Mouse (Mus musculus) adrenal gland, adult 2 months (tissue): ENCODE measurements at regions not wholly inside any gene's neighbourhood (a gene's known extent, or its start where the extent isn't known, plus 50 kb on each side); places are given as distances from the start of the nearest gene placed in this dataset.
A peak's percentile ranks its signal among the peaks of the same experiment; 100 is the strongest.
"Not testable (repeated sequence)": the region's sequence is repeated elsewhere in the genome, so short reads cannot be mapped to it uniquely, and the experiment has no call there.

Experiments
- DNase-seq: peaks from one replicate; pipeline ENCODE4 v3.0.0; 2021

DNA sequence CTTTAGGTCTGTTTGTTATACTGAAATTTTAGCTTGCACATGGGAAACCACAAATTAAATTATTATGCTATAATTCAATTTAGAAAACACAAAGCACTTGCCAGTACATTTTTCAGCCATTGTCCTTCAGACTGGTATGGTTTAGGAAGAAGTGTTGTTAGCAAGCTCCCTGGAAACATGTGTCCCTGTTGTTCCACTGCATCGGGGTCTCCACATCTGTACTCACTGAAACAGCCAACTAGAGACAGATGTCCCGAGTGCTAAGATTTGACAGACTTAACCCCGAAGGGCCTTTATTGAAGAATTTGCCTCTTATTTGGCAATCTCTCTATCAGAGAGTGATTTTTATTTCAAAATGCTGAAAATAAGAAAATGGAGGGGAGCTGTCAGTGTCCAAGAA, 362.6 kb downstream of the Rfpl4b start:
- DNase-seq = no peak

GRCm38 (mm10) chr10:38458424-38458823, 363.2 kb downstream of the Rfpl4b start:
- no peak for DNase-seq

DNA sequence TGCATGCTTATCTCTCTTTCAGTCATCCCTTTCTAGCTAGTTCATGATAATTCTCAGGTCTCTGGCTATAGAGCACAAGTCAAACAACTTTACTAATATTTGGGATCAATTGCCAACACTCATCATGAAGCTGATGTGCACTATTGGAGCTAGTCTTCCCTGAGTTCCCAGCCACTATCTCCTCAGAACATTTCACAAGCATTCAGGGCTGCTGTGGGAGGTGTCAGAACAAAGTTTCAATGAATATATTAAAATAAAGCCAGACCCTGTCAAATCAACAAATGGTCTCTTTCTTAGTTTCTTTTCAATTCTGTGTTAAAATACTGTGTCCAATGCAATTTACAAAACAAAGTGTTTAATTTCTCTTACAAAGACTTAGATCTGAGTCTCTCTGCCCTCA, 364.8 kb downstream of the Rfpl4b start:
- DNase-seq = no peak

DNA sequence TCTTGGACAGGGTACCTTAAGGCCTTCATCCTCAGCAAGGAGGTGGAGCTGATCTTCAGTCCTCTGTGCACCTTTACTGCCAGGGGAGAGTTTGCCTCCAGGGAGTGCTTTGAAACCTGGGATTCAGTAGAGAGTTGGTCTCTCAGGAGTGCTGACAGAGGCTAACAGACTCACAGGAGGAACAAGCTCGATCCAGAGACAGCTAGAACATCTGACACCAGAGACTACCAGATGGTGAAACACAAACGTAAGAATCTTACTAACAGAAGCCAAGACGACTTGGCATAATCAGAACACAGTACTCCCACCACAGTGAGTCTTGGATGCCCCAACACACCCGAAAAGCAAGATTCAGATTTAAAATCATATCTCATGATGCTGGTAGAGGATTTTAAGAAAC, 372.3 kb downstream of the Rfpl4b start:
- DNase-seq = no peak

GRCm38 (mm10) chr10:38447706-38448105, 373.9 kb downstream of the Rfpl4b start:
- no peak for DNase-seq

DNA sequence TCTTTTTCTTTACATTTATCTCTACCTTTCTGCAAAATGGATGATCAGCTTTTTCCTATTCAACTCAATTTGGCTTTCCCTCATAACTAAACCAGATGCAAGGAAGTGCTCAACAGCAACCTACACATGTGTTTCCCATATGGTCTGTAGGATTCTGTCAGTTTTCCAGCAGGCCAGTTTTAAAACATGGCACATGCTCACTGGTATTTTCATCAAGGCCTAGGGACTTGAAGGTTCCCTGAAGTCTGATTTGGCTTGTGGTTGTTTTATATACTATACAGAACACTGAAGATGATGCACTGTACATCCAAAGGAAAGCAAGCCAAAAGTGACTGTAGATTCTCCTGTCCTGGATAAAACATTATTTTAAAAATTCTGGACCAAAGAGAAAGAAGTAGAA, 374.3 kb downstream of the Rfpl4b start:
- no peak for DNase-seq

DNA sequence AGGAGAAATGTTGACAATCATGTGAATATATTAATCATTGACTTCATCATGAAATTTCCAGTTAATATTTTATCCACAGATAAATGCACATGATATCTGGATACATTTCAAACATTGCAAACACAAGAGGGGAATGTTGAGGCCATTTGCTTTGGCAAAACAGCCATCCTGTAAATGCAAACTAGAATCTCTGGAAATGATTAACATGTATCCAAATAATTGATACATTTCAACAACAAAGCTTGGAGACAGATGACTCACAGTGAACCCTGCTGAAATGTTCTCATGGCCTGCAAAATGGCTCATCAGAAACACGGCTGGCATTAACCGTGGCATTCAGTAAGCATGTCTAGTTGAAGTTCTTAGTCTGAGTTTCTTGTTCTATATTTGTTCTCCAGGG, 382.3 kb downstream of the Rfpl4b start:
- no peak for DNase-seq

GRCm38 (mm10) chr10:38436907-38437306, 384.7 kb downstream of the Rfpl4b start:
- DNase-seq = no peak

DNA sequence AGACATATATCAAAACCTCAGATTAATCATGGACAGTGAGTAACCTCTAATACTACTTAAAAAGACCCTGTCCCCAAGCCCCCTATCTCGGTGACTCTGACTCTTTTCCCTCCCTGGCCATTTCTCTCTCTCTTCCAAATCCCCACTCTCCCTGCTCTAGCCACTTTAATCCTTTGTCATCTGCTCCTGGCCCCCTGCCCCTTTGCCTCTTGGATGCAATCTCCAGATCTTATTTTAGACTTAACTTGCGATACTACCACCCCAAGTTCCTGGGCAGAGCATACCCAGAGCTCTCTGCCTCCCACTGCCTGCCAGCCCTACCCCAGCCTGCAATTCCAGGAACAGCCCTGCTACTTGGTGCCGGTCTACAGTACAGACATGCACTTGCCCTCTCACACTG, 400.0 kb downstream of the Rfpl4b start:
- no peak for DNase-seq

GRCm38 (mm10) chr10:38419771-38420170, 401.8 kb downstream of the Rfpl4b start:
- DNase-seq = no peak

DNA sequence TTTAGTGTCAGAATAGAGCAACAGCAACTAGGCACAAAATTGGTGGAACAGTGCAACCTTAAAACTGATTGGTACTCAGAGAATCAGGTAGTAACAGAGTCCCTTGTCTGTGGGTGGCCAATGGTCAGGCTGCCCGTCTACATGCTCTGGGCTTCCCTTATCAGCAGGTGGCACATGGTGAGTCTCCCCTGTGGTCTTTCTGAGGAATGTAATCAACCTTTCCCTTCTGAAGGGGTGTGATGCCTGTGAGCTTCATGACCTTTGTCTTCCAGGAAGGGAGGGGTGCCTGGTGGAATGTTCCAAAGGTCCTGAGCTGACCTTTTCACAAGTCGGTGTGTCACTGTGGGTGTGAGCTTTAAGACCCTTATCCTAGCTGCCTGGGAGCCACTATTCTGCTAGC, 438.4 kb downstream of the Rfpl4b start:
- DNase-seq = no peak

- no peak for DNase-seq
These were observed 439.7 kb downstream of the Rfpl4b start for GRCm38 (mm10) chr10:38381873-38382296.

DNA sequence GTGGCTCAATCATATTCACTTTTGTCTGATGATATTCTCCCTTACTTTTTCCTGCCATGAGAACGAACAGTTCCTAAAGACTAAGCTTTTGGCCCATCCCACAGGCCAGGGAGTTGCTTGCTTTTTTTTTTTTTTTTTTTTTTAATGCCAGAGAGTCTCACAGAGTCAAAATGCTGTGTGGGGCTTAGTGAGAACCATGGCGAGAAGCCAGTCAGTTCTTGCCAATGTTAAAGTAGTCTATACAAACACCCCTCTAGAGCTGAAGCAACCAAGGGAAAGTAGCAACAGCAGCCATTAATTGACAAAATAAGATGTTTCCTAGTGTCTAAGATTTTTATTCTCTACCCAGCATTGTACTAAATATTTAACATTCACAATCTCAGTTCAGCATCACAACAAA, 441.2 kb downstream of the Rfpl4b start:
- no peak for DNase-seq

- no peak for DNase-seq
These were observed 454.8 kb downstream of the Rfpl4b start for GRCm38 (mm10) chr10:38366776-38367175.

DNA sequence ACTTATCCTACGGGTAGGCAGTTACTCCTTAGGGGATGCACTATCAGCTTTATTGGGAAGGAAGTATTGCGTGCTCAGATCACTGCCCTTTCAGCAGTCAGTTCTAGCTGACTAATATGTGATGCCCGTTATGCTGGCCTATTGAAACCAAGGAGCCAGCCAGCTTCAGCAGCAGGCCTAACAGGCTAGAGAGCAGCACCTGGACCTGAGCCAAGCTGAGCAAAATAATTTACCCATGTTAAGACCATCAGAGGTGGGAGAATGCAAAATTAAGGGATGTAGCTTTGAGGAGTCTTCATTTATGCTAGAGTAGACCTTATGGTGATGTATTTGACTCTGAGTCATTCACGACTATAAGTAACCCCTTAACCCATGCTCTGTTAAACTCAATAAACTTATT, 456.7 kb downstream of the Rfpl4b start:
- DNase-seq = no peak

GRCm38 (mm10) chr10:38357539-38358232, 463.9 kb downstream of the Rfpl4b start:
- no peak for DNase-seq

- no peak for DNase-seq
These were observed 467.6 kb downstream of the Rfpl4b start for GRCm38 (mm10) chr10:38353973-38354372.

DNA sequence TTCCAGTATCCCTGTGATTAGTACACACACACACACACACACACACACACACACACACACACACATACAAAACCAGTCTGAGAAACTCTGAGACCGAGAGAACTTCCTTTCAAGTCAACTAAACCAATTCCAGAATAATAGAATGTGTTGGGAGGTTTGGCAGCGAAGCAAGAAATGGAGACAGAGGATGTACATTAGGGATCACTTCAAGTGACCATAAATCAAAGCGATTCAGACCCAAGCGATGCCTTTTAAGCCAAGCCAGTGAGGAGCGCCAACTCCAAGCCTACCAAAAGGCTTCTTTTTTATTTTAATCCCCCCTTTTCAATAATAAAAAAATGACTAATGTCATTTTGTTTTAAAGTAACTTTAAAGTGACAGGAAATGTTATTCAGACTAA, 468.1 kb downstream of the Rfpl4b start:
- no peak for DNase-seq

DNA sequence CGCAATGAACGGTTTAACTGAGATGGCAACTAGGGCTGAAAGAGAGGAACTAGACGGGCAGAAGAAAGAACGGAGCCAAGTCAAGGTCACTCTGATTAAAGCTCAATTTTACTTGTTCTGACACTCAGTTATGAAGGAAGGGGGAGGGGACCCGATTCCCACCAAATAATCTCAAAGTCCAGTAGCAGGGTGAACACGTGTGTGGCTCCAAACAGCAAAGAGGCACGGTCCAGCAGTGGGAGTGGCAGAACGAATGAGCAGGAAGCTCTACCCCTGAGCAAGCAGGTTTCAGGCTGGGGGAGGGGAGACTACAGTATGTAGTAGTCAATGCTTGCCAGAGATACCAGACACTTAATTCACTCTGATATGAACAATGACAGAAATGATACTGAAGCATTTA, 474.6 kb downstream of the Rfpl4b start:
- DNase-seq = not testable (repeated sequence)

DNA sequence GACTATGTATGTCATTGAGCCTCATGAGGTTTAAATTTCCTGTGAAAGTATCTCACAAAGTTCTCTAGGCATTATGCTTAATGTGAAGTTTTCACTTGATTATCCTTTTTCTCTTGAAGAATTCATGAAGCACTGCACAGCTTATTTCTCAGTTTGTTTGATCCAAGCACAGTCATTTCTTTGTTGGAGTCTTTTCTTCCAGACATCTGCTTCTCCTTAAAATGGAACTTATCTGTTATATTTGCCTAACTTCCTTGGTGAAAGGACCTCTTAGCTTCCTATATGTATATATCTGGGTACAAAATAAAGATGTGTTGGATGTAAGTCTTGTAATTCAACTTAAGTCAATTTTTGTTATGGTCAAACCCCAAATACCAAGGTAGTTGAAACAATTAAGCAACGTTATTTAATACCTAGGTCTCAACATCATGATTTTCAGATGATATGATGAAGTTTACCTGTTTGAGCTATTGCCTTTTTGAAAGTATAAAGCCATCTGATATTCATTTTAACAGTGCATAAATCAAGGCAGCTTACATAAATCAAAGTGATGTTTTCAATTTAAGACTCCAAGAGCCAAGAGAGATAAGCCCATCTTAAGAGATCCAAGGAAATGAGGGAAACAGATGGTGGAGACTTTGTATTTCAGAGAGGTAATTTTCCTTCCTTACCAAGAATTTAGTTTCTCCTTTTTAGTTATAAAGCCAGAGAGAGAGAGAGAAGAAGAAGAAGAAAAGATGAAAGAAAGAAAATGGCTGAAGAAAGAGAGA, 481.0 kb downstream of the Rfpl4b start:
- DNase-seq = no peak

DNA sequence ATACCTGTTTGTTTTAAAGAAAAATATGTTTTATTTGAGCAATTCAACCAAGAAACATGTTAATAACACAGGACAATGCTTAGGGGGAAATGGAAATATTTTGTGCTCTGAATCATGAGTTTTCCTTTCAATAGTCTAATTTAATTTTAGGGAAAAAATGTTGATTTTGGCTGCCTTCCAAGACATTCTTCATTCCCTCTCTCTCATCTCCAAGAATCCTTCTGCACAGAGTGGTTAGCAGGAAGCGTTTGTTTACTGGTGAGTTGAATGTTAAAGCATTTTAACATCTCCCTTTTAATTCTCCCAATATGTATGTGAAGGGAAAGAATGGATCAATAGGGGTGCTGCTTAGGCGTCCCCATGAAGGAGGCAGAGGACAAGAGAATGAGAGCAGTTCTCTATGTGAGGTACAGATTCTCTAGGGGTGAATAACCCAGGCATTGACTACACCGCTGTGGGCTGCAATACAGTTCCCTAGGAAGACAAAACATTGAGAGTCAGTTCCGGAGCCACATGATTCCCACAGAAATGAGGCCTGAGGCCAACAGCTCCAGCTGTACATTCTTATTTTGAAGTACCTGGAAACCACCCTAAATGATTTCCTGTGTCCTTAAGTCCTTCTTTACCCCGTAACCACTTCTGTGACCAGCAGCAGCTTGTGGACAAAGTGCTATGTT, 512.7 kb downstream of the Rfpl4b start:
- no peak for DNase-seq

- DNase-seq = peak; percentile 2
These were observed 525.9 kb downstream of the Rfpl4b start for GRCm38 (mm10) chr10:38295724-38296123.

GRCm38 (mm10) chr10:38288689-38289283, 532.8 kb downstream of the Rfpl4b start:
- no peak for DNase-seq
